ENCODE assay signal across 17 mouse cellular contexts in the genomic region with DNA sequence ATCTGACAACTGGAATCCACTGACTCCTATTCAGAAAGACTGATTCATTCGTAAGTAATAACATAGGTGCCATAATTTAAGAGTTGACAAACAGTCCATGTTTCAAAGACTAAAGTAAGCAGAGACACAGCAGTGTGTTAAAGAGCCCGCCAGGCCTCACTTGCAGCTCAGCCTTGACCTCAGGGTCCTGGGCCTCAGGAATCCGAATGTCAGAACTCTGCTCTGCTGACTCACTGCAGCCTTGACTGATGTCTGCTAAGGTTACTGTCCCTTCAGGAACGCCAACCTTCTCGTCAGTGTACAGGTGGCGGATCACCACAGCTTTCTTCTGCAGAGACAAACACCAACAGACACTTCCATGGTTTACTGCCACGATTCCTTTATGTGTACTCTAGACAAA.
"Had no signal": no experiment of that assay in that cellular context is flagged by ENCODE, and none has a peak within 500 bp of the region (broad histone marks: within the 10 kb centered on the region; RNA-seq: fewer than 3 reads in every experiment).

No protein-coding gene starts in this region.

- DNase-seq: lung, adult 2 months; lung, postnatal 14 days; lung, postnatal 36 days; right cerebral cortex, postnatal 25 days; right cerebral cortex, postnatal 4 days; spleen, adult 18-20 months; thymus, adult 18-20 months; thymus, postnatal 14 days; thymus, postnatal 36 days had no signal

- ATAC-seq: lung, postnatal 0 days; midbrain, embryonic 13.5 days; midbrain, embryonic 15.5 days had no signal

- H3K27ac ChIP-seq: lung, embryonic 15.5 days; macrophage; midbrain, embryonic 13.5 days; midbrain, embryonic 15.5 days; neural tube, embryonic 12.5 days had no signal

- H3K4me2 ChIP-seq: lung, embryonic 15.5 days; midbrain, embryonic 11.5 days; midbrain, embryonic 13.5 days; midbrain, embryonic 15.5 days; neural tube, embryonic 12.5 days had no signal

- H3K9ac ChIP-seq: lung, embryonic 15.5 days; midbrain, embryonic 13.5 days; midbrain, embryonic 15.5 days; neural tube, embryonic 12.5 days had no signal

- H3K4me3 ChIP-seq: lung, embryonic 15.5 days; megakaryocyte, embryonic 14.5 days; midbrain, embryonic 13.5 days; midbrain, embryonic 15.5 days; neural tube, embryonic 12.5 days had no signal

- H3K9me3 ChIP-seq: lung, embryonic 15.5 days; megakaryocyte, embryonic 14.5 days; midbrain, embryonic 13.5 days; midbrain, embryonic 15.5 days; neural tube, embryonic 12.5 days had no signal

- H3K4me1 ChIP-seq: lung, embryonic 15.5 days; megakaryocyte, embryonic 14.5 days; midbrain, embryonic 13.5 days; midbrain, embryonic 15.5 days; neural tube, embryonic 12.5 days had no signal

- H3K27me3 ChIP-seq: lung, embryonic 15.5 days; megakaryocyte, embryonic 14.5 days; midbrain, embryonic 13.5 days; midbrain, embryonic 15.5 days; neural tube, embryonic 12.5 days had no signal
